Mouse (Mus musculus): ENCODE results near the gene Mthfsd.

DNA sequence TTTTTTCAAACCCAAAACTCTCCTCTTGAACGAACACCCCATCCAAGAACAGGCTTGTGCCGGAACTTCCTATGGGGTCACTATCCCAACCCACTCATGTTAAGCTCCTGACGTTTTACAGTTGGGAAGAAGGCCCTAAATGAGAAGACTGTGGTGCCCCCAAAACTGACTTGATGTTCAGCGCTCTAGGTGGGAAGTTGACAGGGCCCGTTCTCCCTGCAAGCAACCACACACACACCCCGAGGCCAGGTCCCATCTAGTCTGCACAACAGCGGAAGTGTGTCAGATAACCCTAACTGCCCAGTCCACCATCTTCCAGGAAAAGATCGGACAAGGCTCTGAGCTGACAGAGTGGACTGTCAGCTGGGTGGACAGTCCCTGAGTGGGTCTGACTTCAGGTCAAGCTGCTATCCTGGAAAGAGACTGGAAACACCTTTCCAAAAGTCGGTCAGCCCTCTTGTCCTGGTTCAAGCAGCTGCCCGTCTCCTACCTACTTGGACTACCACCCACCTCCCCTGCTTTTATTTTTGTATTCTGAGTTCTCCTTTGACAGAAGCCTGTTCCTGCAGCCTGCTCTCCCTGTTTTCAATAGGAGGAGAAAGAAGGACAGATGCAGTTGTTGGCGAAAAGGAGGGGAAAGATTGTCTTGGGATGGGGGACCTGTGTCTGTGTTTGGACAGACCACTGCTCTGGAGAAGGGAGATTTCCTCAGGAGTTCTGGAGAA, 35.6 kb downstream of the Mthfsd start:
- no peak for TF ChIP-seq CTCF (IDR thresholded peaks at IDR 0.05; ENCODE audit: borderline replicate concordance, insufficient read depth, low read length)
- no peak for TF ChIP-seq POLR2A (IDR thresholded peaks at IDR 0.05; ENCODE audit: low read depth, low read length)
